Mouse (Mus musculus): ENCODE results near the gene C4b. TPM values are rescaled to one million over a fixed set of nuclear protein-coding genes. Genes with fewer than 3 reads are reported as not detected.

C4b gene
- polyA plus RNA-seq, 1 experiment from 2014 or later = not detected

Small RNA genes within 50 kb of the gene (microRNA-seq; reads per million reads assigned to microRNA genes)
- not detected for gene Gm27471

Other genes starting within 250 kb of the C4b start
- not detected in 2 replicates for gene Btnl6, start 226.5 kb downstream of the C4b start, polyA plus RNA-seq (2016; fragmentation: Nextera tagmentation; extraction: Ambion mirVana)
- 6.1 and 7.0 TPM in 2 replicates for gene Notch4, start 179.6 kb downstream of the C4b start, polyA plus RNA-seq (2016; fragmentation: Nextera tagmentation; extraction: Ambion mirVana)
- 5.9 and 6.5 TPM in 2 replicates for gene Gpsm3, start 154.1 kb downstream of the C4b start, polyA plus RNA-seq (2016; fragmentation: Nextera tagmentation; extraction: Ambion mirVana)
- 15.6 and 15.7 TPM in 2 replicates for gene Pbx2, start 152.6 kb downstream of the C4b start, polyA plus RNA-seq (2016; fragmentation: Nextera tagmentation; extraction: Ambion mirVana)
- 2.3 TPM in 2 replicates for gene Ager, start 146.0 kb downstream of the C4b start, polyA plus RNA-seq (2016; fragmentation: Nextera tagmentation; extraction: Ambion mirVana)
- 185 and 186 TPM in 2 replicates for gene Rnf5, start 140.2 kb downstream of the C4b start, polyA plus RNA-seq (2016; fragmentation: Nextera tagmentation; extraction: Ambion mirVana)
- gene Agpat1, start 139.6 kb downstream of the C4b start, polyA plus RNA-seq (2016; fragmentation: Nextera tagmentation; extraction: Ambion mirVana) = 60.8 and 62.7 TPM in 2 replicates
- 1.6 and 3.1 TPM in 2 replicates for gene Egfl8, start 127.9 kb downstream of the C4b start, polyA plus RNA-seq (2016; fragmentation: Nextera tagmentation; extraction: Ambion mirVana)
- 22.1 and 22.4 TPM in 2 replicates for gene Ppt2, start 115.4 kb downstream of the C4b start, polyA plus RNA-seq (2016; fragmentation: Nextera tagmentation; extraction: Ambion mirVana)
- gene Prrt1, start 114.3 kb downstream of the C4b start, polyA plus RNA-seq (2016; fragmentation: Nextera tagmentation; extraction: Ambion mirVana) = 0.54 and 0.62 TPM in 2 replicates
- gene Fkbpl, start 99.1 kb downstream of the C4b start, polyA plus RNA-seq (2016; fragmentation: Nextera tagmentation; extraction: Ambion mirVana) = 14.8 and 15.5 TPM in 2 replicates
- 105 and 106 TPM in 2 replicates for gene Atf6b, start 96.7 kb downstream of the C4b start, polyA plus RNA-seq (2016; fragmentation: Nextera tagmentation; extraction: Ambion mirVana)
- gene Tnxb, start 73.3 kb downstream of the C4b start, polyA plus RNA-seq (2016; fragmentation: Nextera tagmentation; extraction: Ambion mirVana) = not detected in 2 replicates
- not detected in 2 replicates for gene Cyp21a1, start 60.7 kb upstream of the C4b start, polyA plus RNA-seq (2016; fragmentation: Nextera tagmentation; extraction: Ambion mirVana)
- gene Stk19, start 93.1 kb upstream of the C4b start, polyA plus RNA-seq (2016; fragmentation: Nextera tagmentation; extraction: Ambion mirVana) = 28.6 and 31.6 TPM in 2 replicates
- 80.2 and 83.0 TPM in 2 replicates for gene Dxo, start 93.1 kb upstream of the C4b start, polyA plus RNA-seq (2016; fragmentation: Nextera tagmentation; extraction: Ambion mirVana)
- 58.0 and 58.3 TPM in 2 replicates for gene Skiv2l, start 106.3 kb upstream of the C4b start, polyA plus RNA-seq (2016; fragmentation: Nextera tagmentation; extraction: Ambion mirVana)
- 150 and 153 TPM in 2 replicates for gene Nelfe, start 106.5 kb upstream of the C4b start, polyA plus RNA-seq (2016; fragmentation: Nextera tagmentation; extraction: Ambion mirVana)
- 1.8 and 2.7 TPM in 2 replicates for gene Cfb, start 118.6 kb upstream of the C4b start, polyA plus RNA-seq (2016; fragmentation: Nextera tagmentation; extraction: Ambion mirVana)
- 6.6 and 7.0 TPM in 2 replicates for gene Zbtb12, start 135.6 kb upstream of the C4b start, polyA plus RNA-seq (2016; fragmentation: Nextera tagmentation; extraction: Ambion mirVana)
- 0.05 and 0.11 TPM in 2 replicates for gene Gm20547, start 138.2 kb upstream of the C4b start, polyA plus RNA-seq (2016; fragmentation: Nextera tagmentation; extraction: Ambion mirVana)
- gene C2, start 154.4 kb upstream of the C4b start, polyA plus RNA-seq (2016; fragmentation: Nextera tagmentation; extraction: Ambion mirVana) = 0.83 and 1.7 TPM in 2 replicates
- 93.3 and 98.8 TPM in 2 replicates for gene Ehmt2, start 154.6 kb upstream of the C4b start, polyA plus RNA-seq (2016; fragmentation: Nextera tagmentation; extraction: Ambion mirVana)
- 0.06 and 0.11 TPM in 2 replicates for gene Slc44a4, start 170.6 kb upstream of the C4b start, polyA plus RNA-seq (2016; fragmentation: Nextera tagmentation; extraction: Ambion mirVana)
- 18.2 and 18.8 TPM in 2 replicates for gene Neu1, start 187.4 kb upstream of the C4b start, polyA plus RNA-seq (2016; fragmentation: Nextera tagmentation; extraction: Ambion mirVana)
- 0.07 TPM in 1 of 2 replicates, not detected in the other for gene Hspa1b, start 215.4 kb upstream of the C4b start, polyA plus RNA-seq (2016; fragmentation: Nextera tagmentation; extraction: Ambion mirVana)
- not detected in 2 replicates for gene Gm20481, start 226.0 kb upstream of the C4b start, polyA plus RNA-seq (2016; fragmentation: Nextera tagmentation; extraction: Ambion mirVana)
- gene Hspa1a, start 228.3 kb upstream of the C4b start, polyA plus RNA-seq (2016; fragmentation: Nextera tagmentation; extraction: Ambion mirVana) = 0.94 and 2.1 TPM in 2 replicates
- 1.1 TPM in 2 replicates for gene Hspa1l, start 228.8 kb upstream of the C4b start, polyA plus RNA-seq (2016; fragmentation: Nextera tagmentation; extraction: Ambion mirVana)
- 363 and 375 TPM in 2 replicates for gene Lsm2, start 238.0 kb upstream of the C4b start, polyA plus RNA-seq (2016; fragmentation: Nextera tagmentation; extraction: Ambion mirVana)